Mouse (Mus musculus): Measurements from ENCODE around the gene Fuom. TPM values are rescaled to one million over a fixed set of nuclear protein-coding genes. Genes with fewer than 3 reads are reported as not detected.
"Not testable (repeated sequence)": the region's sequence is repeated elsewhere in the genome, so short reads cannot be mapped to it uniquely, and the experiment has no call there.

Fuom gene
- 79.5 and 107 TPM in 2 replicates for polyA plus RNA-seq (2015; fragmentation: Nextera tagmentation; extraction: Ambion mirVana)

GRCm38 (mm10) chr7:140101993-140102860 lies at the start of gene Fuom:
TSS of gene Fuom (minus strand) at chr7:140102441.
- ATAC-seq (replicated peaks; ENCODE audit: insufficient number of reproducible peaks, insufficient read depth, low FRiP score, low read depth), result peak; percentile 91
- H3K4me3 ChIP-seq, result peak within 1 kb of the TSS; percentile 59
- H3K9ac ChIP-seq, result peak within 1 kb of the TSS; percentile 69
- no peaks in the 10 kb centered on the region for H3K9me3 ChIP-seq (replicated peaks)
- peak within 1 kb of the TSS; percentile 76 for H3K4me2 ChIP-seq
- peaks cover 17% of the 10 kb centered on the region for H3K4me1 ChIP-seq (replicated peaks)
- WGBS, result under 1% methylated on average over 30 of the region's 30 CpGs
- H3K27ac ChIP-seq, result peak within 1 kb of the TSS; percentile 92
- H3K36me3 ChIP-seq, result peaks cover 16% of the 10 kb centered on the region
- H3K27me3 ChIP-seq, result no peaks in the 10 kb centered on the region

- Histone ChIP-seq H3K4me3 (no peak overlapping the region), H3K4me1 (replicated peaks) (no peaks in the 10 kb centered on the region), H3K27me3 (no peaks in the 10 kb centered on the region), H3K27ac (no peak overlapping the region), H3K4me2 (no peak overlapping the region), H3K9me3 (replicated peaks) (no peaks in the 10 kb centered on the region), H3K9ac (no peak overlapping the region), H3K36me3 (no peaks in the 10 kb centered on the region; the same call in 1 of the 2 replicates)
- 85% methylated on average over 4 of the region's 4 CpGs for WGBS
- ATAC-seq (replicated peaks; ENCODE audit: insufficient number of reproducible peaks, insufficient read depth, low FRiP score, low read depth), result no peak
These were observed 42.3 kb upstream of the Fuom start for GRCm38 (mm10) chr7:140144550-140144949.

- no peak for ATAC-seq (replicated peaks; ENCODE audit: insufficient number of reproducible peaks, insufficient read depth, low FRiP score, low read depth)
- Histone ChIP-seq H3K4me2 (no peak overlapping the region), H3K4me1 (replicated peaks) (peaks cover 7% of the 10 kb centered on the region), H3K36me3 (no peaks in the 10 kb centered on the region), H3K9me3 (replicated peaks) (no peaks in the 10 kb centered on the region), H3K27ac (no peak overlapping the region), H3K4me3 (no peak overlapping the region), H3K27me3 (no peaks in the 10 kb centered on the region), H3K9ac (no peak overlapping the region)
- WGBS, result 5% methylated on average over 14 of the region's 14 CpGs
These were observed 39.1 kb upstream of the Fuom start for GRCm38 (mm10) chr7:140141350-140141749.

- ATAC-seq (replicated peaks; ENCODE audit: insufficient number of reproducible peaks, insufficient read depth, low FRiP score, low read depth), result no peak
- 0% methylated on average over 8 of the region's 8 CpGs for WGBS
These were observed 35.7 kb upstream of the Fuom start for GRCm38 (mm10) chr7:140138021-140138310.

GRCm38 (mm10) chr7:140137135-140138020 lies 35.1 kb upstream of the Fuom start, which contains the start of gene Mtg1:
TSS of gene Mtg1 (plus strand) at chr7:140137564.
- peak within 1 kb of the TSS; percentile 84 for H3K27ac ChIP-seq

More at GRCm38 (mm10) chr7:140138021-140138310, 35.7 kb upstream of the Fuom start:
- H3K4me2 ChIP-seq, result peak overlapping the region; percentile 84
- H3K9ac ChIP-seq, result peak overlapping the region; percentile 91
- H3K4me1 ChIP-seq (replicated peaks), result peaks cover 7% of the 10 kb centered on the region
- no peaks in the 10 kb centered on the region for H3K9me3 ChIP-seq (replicated peaks)
- peak overlapping the region; percentile 84 for H3K27ac ChIP-seq
- H3K27me3 ChIP-seq, result no peaks in the 10 kb centered on the region
- no peaks in the 10 kb centered on the region for H3K36me3 ChIP-seq
- H3K4me3 ChIP-seq, result peak overlapping the region; percentile 81

GRCm38 (mm10) chr7:140135106-140135770 lies 33.0 kb upstream of the Fuom start:
- H3K4me3 ChIP-seq, result no peak overlapping the region
- no peak overlapping the region for H3K4me2 ChIP-seq
- H3K9ac ChIP-seq, result no peak overlapping the region
- peaks cover under 1% of the 10 kb centered on the region; the same call in 1 of the 2 replicates for H3K36me3 ChIP-seq
- H3K27me3 ChIP-seq, result no peaks in the 10 kb centered on the region
- ATAC-seq (replicated peaks; ENCODE audit: insufficient number of reproducible peaks, insufficient read depth, low FRiP score, low read depth), result no peak
- no peaks in the 10 kb centered on the region for H3K9me3 ChIP-seq (replicated peaks)
- WGBS, result 77% methylated on average over 5 of the region's 5 CpGs
- peaks cover 7% of the 10 kb centered on the region for H3K4me1 ChIP-seq (replicated peaks)
- H3K27ac ChIP-seq, result no peak overlapping the region

More at GRCm38 (mm10) chr7:140137135-140138020, 35.1 kb upstream of the Fuom start, which contains the start of gene Mtg1:
- H3K9ac ChIP-seq, result peak within 1 kb of the TSS; percentile 91
- H3K36me3 ChIP-seq, result no peaks in the 10 kb centered on the region
- peaks cover 7% of the 10 kb centered on the region for H3K4me1 ChIP-seq (replicated peaks)
- no peaks in the 10 kb centered on the region for H3K9me3 ChIP-seq (replicated peaks)
- ATAC-seq (replicated peaks; ENCODE audit: insufficient number of reproducible peaks, insufficient read depth, low FRiP score, low read depth), result peak; percentile 97
- H3K27me3 ChIP-seq, result no peaks in the 10 kb centered on the region
- H3K4me3 ChIP-seq, result peak within 1 kb of the TSS; percentile 81
- H3K4me2 ChIP-seq, result peak within 1 kb of the TSS; percentile 84
- WGBS, result 2% methylated on average over 39 of the region's 39 CpGs

GRCm38 (mm10) chr7:140134033-140134432 lies 31.8 kb upstream of the Fuom start:
- 81% methylated on average over 7 of the region's 7 CpGs for WGBS

GRCm38 (mm10) chr7:140132184-140132583 lies 29.9 kb upstream of the Fuom start:
- 90% methylated on average over 7 of the region's 7 CpGs for WGBS
- H3K9ac ChIP-seq; ATAC-seq (replicated peaks; ENCODE audit: insufficient number of reproducible peaks, insufficient read depth, low FRiP score, low read depth); H3K9me3 ChIP-seq (replicated peaks); H3K27me3 ChIP-seq; H3K36me3 ChIP-seq; H3K4me2 ChIP-seq; H3K4me1 ChIP-seq (replicated peaks); H3K4me3 ChIP-seq; H3K27ac ChIP-seq: not testable (repeated sequence)

More at GRCm38 (mm10) chr7:140134033-140134432, 31.8 kb upstream of the Fuom start:
- H3K27me3 ChIP-seq; H3K4me2 ChIP-seq; H3K4me1 ChIP-seq (replicated peaks); ATAC-seq (replicated peaks; ENCODE audit: insufficient number of reproducible peaks, insufficient read depth, low FRiP score, low read depth); H3K36me3 ChIP-seq; H3K4me3 ChIP-seq; H3K9me3 ChIP-seq (replicated peaks); H3K27ac ChIP-seq; H3K9ac ChIP-seq: not testable (repeated sequence)

GRCm38 (mm10) chr7:140127911-140128310 lies 25.7 kb upstream of the Fuom start:
- 79% methylated on average over 2 of the region's 2 CpGs for WGBS
- Histone ChIP-seq H3K4me2 (no peak overlapping the region), H3K4me3 (no peak overlapping the region), H3K9ac (no peak overlapping the region), H3K36me3 (peaks cover 9% of the 10 kb centered on the region), H3K9me3 (replicated peaks) (no peaks in the 10 kb centered on the region), H3K4me1 (replicated peaks) (peaks cover 8% of the 10 kb centered on the region), H3K27ac (no peak overlapping the region), H3K27me3 (no peaks in the 10 kb centered on the region)
- no peak for ATAC-seq (replicated peaks; ENCODE audit: insufficient number of reproducible peaks, insufficient read depth, low FRiP score, low read depth)

- Histone ChIP-seq H3K27ac (no peak overlapping the region), H3K9ac (no peak overlapping the region), H3K9me3 (replicated peaks) (no peaks in the 10 kb centered on the region), H3K36me3 (peaks cover 9% of the 10 kb centered on the region), H3K4me3 (no peak overlapping the region), H3K4me1 (replicated peaks) (peaks cover 8% of the 10 kb centered on the region), H3K27me3 (no peaks in the 10 kb centered on the region), H3K4me2 (0 out of 2 replicates have a peak overlapping the region, but pooled peaks have one; percentile 13)
- WGBS, result 86% methylated on average over 3 of the region's 3 CpGs
- no peak for ATAC-seq (replicated peaks; ENCODE audit: insufficient number of reproducible peaks, insufficient read depth, low FRiP score, low read depth)
These were observed 24.7 kb upstream of the Fuom start for GRCm38 (mm10) chr7:140126934-140127333.

GRCm38 (mm10) chr7:140126022-140126350 lies 23.7 kb upstream of the Fuom start:
- peak overlapping the region; percentile 57; the same call in 1 of the 2 replicates for H3K27ac ChIP-seq
- no peaks in the 10 kb centered on the region for H3K27me3 ChIP-seq
- H3K4me1 ChIP-seq (replicated peaks), result peaks cover 8% of the 10 kb centered on the region
- H3K4me2 ChIP-seq, result peak overlapping the region; percentile 94
- ATAC-seq (replicated peaks; ENCODE audit: insufficient number of reproducible peaks, insufficient read depth, low FRiP score, low read depth), result no peak
- peak overlapping the region; percentile 89 for H3K9ac ChIP-seq
- H3K4me3 ChIP-seq, result peak overlapping the region; percentile 94
- WGBS, result 5% methylated on average over 5 of the region's 5 CpGs
- peaks cover 9% of the 10 kb centered on the region for H3K36me3 ChIP-seq
- H3K9me3 ChIP-seq (replicated peaks), result no peaks in the 10 kb centered on the region
